Mouse (Mus musculus) right cerebral cortex, postnatal 4 days (tissue): ENCODE results near the gene Rhox3h.
"Not testable (repeated sequence)": the region's sequence is repeated elsewhere in the genome, so short reads cannot be mapped to it uniquely, and the experiment has no call there.

Source experiments
- DNase-seq: peaks from one replicate; pipeline ENCODE4 v3.0.0-alpha.2; 2022

Gene Rhox3h

GRCm38 (mm10) chrX:37668664-37669063 is at the start of gene Rhox3h:
Gene Rhox3h, minus strand, starts transcription at chrX:37668764.
- not testable (repeated sequence) for DNase-seq

GRCm38 (mm10) chrX:37701821-37702387 is 33.3 kb upstream of the Rhox3h start:
- DNase-seq, result no peak

GRCm38 (mm10) chrX:37692261-37692660 is 23.7 kb upstream of the Rhox3h start:
- no peak for DNase-seq

- no peak for DNase-seq
Observed at GRCm38 (mm10) chrX:37683031-37683715, 14.6 kb upstream of the Rhox3h start.

- DNase-seq, result not testable (repeated sequence)
Observed at GRCm38 (mm10) chrX:37673177-37673576, 4.6 kb upstream of the Rhox3h start, which contains the start of gene Rhox2h. Gene Rhox2h, minus strand, starts transcription at chrX:37673277.

- DNase-seq, result not testable (repeated sequence)
Observed at GRCm38 (mm10) chrX:37651227-37651626, 17.3 kb downstream of the Rhox3h start, which contains the start of gene Rhox4g. Gene Rhox4g, minus strand, starts transcription at chrX:37651327.

DNA sequence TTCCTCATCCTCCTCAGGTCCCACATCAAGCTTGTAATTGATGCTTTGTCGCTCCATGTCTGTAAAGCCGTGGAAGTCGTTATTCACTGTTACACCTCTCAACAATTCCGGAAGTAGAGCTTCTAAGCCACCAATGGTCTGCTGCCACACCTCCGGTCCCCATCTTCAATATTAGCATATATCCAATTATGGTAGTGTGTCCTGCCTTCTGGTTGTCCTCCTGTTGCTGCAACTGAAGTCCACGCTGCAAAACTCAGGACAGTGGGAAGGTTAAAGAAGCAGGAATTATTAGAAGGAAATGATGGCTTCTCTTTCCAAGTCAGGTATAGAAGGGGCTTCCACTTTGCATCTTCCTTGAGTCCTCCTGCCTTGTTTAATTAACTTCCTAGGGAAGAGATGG is 25.2 kb downstream of the Rhox3h start, which contains the start of gene Rhox2g:
Rhox2g (minus strand) TSS at position 101 of the 400 bp plus-strand sequence.
- DNase-seq, result not testable (repeated sequence)

DNA sequence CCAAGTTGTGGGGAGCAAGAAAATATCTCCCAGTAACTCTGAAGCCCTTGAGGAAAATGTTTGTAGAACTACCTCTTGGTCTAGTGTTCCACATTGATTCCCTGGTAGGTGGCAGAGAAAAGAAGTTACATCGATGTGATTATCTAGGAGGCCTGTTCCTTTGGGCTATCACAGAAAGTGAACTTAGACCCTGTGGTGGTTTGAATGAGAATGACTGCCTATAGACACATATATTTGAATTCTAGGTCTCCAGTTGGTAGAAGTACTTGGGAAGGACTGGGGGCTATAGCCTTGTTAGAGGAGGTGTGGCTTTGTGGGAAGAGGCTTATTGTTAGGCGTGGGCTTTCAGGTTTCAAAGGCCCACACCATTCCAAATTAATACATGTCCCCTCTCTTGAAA is 40.1 kb downstream of the Rhox3h start, which contains the start of gene Rhox3g:
Rhox3g (minus strand) TSS at position 101 of the 400 bp plus-strand sequence.
- not testable (repeated sequence) for DNase-seq
